Mouse (Mus musculus) mammary gland, adult 2 months (tissue): ENCODE measurements around the gene Gm10944. TPM values are rescaled to one million over a fixed set of nuclear protein-coding genes. Genes with fewer than 3 reads are reported as not detected.

Experiments used
- polyA plus RNA-seq: library from polyadenylated mRNA; depleted of rRNA; stranded (reverse); fragments of >200 nt; gene quantifications from 2 replicates; pipeline ENCODE4 v1.2.3, GENCODE M21; 2012; ENCODE audit warnings: low replicate concordance; rRNA removed

Gene Gm10944
- not detected in 2 replicates for polyA plus RNA-seq

DNA sequence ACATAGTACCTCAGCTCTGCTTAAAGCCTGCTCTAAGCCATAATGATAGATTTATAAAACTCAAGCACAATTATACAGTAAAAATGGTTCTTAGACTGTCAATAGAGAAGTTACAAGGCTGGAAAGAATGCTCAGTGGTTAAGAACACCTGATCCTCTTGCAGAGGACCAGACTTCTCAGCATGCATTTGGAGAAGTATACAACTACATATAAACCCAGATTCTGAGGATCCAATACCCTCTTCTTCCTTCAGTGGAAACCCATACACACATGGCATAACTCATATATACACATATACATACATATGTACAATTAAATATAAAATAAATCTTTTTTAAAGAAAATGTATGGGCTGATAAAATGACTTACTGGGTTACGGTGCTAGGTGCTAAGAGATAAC lies at the start of gene Gm10944:
Gm10944 (plus strand) TSS at position 301 of the 400 bp plus-strand sequence.

Other genes with a start within 250 kb of the Gm10944 start
- 0.19 TPM in 2 replicates for gene Adgb, start 209.0 kb upstream of the Gm10944 start, polyA plus RNA-seq
- gene Rab32, start 123.1 kb upstream of the Gm10944 start, polyA plus RNA-seq, result 16.7 and 25.7 TPM in 2 replicates